Mouse (Mus musculus): ENCODE measurements around the gene Zbtb8os.
"Not testable (repeated sequence)": the region's sequence is repeated elsewhere in the genome, so short reads cannot be mapped to it uniquely, and the experiment has no call there.

The Zbtb8os gene

DNA sequence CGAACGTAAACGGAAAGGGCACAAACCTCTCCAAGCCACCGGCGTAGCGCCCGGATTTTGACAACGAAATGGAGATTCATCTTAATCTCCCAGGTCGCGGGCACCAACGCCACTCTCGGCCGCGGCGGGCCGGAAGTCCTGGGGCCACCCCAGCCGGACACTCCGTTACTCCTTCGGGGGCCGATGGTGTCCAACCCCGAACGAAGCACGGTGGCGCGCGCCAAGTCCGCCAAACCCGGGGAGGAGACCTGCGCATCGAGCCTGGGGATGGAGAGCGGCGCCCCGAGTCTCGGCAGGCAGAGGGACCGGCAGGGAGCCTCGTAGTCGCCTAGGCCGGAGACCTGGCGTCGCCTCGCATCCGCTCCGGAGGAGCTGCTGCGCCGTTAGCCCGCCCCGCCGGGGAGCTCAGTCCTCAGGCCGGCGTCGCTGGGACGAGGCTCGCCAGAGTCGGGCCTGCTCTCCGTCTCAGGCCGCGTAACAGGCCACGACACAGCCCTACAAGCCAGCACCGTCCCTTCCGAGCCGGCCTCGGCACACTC is 749 bp upstream of the Zbtb8os start:
- DNase-seq: no peak

DNA sequence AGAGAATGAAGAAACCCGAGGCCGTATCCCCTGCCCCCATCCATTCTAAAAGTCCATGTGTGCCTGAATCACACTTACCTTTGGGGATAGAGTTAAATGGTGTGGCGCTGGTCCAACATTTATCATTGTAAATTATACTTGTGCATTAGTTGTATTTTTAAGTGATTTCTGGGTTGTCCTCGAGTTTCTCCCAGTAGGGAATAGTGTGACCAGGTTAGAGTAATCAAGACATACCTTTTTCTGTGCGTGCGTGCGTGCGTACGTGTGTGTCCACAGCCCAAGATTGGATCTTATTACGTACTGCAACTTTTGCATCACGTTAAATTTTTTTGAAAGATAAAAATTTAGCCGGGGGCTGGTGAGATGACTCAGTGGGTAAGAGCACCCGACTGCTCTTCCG is 796 bp downstream of the Zbtb8os start:
- DNase-seq: peak; percentile 90

DNA sequence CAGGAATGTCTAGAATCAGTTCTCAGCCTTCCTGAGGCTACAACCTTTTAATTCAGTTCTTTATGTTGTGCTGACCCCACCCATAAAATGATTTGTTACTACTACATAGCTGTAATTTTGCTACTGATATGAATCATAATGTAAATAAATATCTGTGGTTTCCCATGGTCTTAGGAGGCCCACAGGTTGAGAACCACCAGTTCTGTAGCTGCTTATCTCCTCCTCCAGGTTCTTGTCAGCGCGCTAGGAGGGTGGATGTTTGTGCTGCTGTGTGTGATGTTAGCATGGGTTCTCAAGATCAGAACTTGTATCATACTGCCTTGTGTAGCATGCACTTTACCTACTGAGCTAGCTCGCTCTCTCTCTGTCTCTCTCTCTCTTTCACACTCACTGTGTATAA is 4.2 kb downstream of the Zbtb8os start:
- no peak for DNase-seq

DNA sequence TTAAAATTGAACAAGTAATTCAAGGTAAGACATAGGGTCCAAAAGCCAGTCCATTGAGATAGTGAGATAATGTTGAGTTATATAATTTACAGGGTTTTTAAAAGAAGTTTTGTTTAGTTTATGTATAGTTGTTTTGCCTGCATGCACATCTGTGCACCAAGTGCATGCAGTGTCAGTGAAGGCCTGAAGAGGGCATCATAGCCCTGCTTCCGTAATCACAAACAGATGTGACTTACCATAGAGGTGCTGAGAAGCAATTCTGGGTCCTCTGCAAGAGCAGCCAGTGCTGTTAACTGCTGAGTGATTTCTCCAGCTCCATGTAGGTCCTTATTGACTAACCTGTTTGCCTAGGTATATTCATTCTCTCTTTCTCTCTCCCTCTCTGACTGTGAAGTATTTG is 6.4 kb downstream of the Zbtb8os start:
- no peak for DNase-seq

DNA sequence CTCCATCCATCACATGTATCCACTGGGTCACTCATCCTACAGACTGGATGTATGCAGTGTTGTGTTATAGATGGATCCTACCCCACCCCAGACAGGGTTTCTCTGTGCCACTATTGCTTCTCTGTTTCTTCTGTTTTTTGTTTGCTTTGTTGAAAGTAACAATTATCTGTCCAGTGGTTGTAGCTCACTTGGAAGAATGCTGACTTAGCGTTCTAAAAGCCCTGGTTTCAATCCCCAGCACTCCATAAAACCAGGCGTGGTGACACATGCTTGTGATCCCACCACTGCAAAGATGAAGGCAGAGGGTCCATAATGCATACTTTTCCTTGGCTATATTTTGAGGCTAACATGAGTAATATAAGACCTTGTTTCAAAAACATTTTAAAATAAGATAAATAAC is 7.2 kb downstream of the Zbtb8os start:
- no peak for DNase-seq

DNA sequence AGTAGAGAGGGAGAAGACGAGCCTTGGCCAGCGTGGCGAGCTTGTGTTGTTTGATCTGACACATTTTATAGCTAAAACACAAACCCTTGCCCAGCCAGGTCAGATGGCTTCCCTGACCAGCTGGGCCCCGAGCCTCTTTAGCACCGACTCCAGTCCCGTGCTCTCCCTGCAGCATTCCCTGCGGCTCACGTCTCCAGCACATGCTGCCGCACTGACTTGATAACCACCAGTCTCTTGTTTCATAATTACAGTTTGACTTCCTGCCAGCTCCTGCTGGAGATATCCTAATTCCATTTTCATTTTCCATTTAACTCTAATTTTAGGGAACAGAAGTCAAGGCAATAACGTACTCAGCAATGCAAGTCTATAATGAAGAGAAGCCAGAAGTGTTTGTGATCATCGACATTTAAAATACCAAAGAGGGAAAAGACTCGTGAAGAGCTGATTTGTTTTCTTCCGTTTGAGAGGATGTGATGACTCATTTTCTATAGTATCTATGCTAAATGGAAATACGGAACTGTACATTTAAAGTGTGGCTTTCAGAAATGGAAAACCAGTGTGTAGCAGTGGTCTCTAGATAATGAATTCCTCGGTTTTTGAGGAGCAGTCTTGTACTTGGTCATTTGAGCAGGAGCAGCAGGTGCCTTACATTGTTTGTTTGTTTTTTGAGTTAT is 11.1 kb downstream of the Zbtb8os start:
- peak; percentile 95 for DNase-seq

DNA sequence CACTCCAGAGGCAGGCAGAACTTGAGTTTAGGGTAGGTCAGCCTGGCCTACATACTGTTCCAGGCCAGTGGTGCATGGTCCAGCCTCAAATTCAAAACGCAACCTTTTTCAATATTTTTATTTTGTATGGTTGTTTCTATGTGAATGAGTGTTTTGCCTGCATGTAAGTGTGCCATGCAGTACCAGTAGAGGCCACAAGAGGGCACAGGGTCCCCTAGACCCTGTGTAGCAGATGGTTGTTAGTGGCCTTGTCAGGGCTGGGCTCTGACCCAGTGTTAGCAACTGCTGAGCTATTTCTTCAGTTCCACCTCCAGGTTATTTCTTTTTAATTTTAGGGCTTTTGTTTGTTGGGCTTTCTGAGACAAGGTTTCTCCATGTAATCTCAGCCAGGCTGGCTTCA is 15.1 kb downstream of the Zbtb8os start:
- DNase-seq: peak; percentile 93

DNA sequence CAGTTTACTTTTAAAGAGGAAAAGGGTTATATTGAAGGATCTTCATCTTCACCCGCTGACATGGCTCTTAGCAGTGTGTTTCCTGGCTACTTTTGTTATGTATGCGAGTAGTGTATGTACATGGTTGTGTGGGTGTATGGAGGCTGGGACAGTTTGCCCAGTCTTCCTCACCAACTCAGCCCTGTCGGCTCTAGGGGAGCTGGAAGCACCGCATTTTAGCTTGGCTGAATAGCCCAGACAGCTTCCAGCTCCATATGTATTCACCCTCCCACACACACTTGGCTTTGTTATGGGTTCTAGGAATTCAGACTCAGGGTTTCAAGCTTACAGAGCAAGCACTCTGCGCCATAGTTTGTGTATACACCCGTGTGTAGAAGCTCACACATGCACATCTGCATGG is 15.6 kb downstream of the Zbtb8os start:
- no peak for DNase-seq

DNA sequence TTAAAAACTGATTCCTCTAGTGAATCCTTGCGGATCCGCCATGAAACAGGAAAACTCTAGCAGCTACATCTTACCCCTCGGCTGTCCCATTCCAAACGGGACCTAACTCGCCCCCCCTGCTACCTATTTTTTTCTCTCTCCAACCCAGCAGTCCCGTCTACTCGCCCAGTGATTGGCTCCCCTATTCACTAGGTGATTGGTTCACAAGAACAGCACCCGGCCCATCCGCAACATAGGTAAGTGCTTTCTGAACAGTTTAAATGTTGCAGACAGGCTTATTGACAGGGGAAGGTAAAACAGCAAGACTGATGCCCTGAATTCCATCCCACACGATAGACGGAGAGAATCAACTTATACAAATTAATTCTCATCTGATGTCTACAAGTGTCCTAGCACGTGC is 17.7 kb downstream of the Zbtb8os start:
- no peak for DNase-seq

DNA sequence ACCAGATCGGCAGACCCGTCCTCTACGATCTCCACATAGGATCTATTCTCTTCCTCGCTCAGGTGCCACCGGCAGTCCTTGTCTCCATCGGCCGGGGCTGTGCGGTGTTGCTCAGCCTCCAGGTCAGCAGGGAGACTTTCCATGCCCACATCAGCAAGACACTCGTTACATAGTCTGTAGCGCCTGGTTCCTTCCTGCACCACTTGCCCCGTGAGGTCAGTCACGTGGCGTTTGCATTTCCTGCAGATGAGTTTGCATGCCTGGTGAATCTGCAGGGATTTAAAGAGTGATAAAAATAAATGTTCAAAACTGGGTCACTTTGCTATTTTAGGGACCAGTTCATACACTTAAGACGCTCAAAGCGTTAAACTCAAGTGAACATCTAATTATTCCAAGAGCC is 18.7 kb downstream of the Zbtb8os start:
- DNase-seq: peak; percentile 93

DNA sequence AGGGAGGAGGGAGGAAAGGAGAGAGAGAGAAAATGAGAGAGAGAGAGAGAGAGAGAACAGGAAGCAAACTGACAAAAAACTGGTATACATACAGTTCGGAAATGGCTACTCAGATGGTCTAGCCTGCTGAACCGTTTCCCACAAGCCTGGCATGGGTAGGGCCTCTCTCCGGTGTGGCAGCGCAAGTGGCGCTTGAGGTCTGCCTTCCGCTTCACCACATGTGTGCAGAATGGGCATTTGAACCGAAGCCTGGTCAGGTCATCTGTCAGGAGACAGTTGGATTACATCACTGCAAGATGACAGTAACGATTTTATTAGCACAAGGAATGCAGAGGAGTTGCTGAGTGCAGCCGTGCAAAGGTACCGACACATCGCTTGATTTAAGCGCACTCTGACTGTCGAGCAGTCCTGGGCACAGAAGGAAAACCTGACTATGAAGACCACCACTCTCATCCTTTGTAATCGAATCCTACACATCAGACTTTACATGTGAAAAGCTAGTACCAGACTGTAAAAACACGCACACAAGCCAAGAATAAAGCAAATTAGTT is 22.2 kb downstream of the Zbtb8os start:
- no peak for DNase-seq

DNA sequence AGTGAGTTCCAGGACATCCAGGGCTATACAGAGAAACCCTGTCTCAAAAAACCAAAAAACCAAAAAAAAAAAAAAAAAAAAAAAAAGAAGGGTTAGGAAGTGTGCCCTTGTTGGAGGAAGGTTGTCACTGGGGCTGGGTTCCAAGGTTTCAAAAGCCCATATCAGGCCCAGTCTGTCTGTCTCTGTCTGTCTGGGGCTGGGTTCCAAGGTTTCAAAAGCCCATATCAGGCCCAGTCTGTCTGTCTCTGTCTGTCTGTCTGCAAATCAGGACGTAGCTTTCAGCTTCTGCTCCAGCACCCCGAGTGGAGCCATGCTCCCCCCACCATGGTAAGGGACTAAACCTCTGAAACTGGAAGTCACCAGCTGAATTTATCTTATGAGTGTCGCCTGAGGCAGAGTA is 26.7 kb downstream of the Zbtb8os start:
- DNase-seq: not testable (repeated sequence)

DNA sequence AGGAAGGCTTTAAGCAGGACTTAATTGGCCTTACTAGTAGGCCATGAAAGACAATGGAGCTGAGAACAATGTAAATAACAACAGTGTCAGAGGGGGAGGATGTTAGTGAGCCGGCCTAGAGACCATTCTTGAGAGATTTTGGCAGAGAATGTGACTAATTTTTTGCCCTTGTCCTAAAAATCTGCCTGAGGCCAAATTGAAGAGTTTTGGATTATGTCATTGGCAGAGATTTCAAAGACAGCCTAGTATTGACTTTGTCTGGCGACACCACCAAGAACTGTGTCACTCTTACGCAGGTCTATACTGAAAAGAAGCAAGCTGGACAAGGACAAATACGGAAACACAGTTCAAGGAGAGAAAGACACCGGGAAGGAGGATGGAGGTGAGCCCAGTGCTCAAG is 27.3 kb downstream of the Zbtb8os start:
- DNase-seq: no peak

DNA sequence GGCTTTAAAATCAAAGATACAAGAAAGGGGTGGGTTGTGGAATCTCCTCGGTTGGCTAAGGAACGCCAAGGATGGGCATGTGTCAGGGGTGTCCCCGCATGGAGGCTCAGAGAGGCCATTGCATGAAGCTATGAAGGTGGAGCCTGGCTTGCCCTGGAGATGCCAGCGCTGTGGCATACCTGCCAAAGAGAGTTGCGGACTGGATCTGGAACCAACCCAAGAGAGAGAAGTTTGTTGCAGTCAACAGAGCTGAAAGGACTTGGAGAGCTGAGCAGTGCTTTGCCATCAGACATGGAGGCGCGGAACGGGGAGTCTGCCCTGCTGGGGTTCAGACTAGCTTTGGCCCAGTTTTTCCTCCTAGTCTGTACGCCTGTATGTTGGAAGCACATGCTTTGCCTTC is 28.0 kb downstream of the Zbtb8os start:
- DNase-seq: no peak

DNA sequence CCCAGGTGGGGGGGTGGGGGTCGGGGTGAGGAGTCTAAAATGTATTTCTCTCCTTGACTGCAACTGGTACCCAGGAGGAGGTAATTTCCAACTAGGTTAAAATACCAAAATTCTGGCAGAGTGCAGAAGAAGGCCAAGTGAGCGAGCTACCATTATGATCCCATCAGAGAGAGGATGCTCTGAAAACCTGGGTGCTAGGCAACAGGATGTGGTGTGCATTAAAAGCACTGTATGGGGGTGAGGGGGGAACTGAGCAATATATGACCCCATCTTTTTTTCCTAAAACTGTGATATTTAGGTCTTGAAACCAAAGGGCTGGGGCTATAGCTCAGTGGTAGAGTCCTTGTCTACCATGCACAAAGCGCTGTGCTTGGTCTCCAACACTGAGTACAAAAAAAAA is 28.9 kb downstream of the Zbtb8os start:
- no peak for DNase-seq

DNA sequence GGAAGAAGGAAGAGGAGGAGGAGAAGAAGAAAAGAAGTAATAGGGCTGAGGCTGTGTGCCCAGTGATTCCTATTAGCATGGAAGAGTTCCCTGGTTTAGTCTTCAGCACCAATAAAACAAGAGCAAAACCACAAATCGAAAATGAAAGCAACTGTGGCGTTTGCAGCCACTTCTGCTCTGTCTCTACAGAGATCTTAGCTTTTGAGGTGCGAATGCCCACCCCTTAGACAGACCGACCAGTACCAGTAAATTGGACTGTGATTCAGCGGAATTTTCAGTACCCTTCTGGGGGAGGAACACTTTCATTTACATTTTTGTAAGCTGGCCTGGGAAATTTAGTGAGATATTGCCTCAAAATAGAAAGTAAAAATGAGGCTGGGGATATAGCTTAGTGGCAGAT is 29.7 kb downstream of the Zbtb8os start:
- no peak for DNase-seq

DNA sequence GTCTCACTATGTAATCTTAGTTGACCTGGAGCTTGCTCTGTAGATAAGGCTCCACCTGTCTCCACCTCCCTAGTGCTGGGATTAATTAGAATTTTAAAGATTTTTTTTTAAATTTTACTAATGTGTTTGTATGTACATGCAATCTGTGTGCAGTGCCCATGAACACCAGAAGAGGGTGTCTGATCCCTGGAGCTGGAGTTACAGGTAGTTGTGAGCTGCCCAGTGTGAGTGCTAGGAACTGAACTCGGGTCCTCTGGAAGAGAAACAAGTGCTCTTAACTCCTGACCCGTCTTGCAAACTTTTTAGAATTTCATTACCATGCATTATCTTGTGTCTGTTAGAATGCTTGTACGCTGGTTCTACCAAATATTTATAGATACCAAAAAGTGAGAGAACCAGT is 35.9 kb downstream of the Zbtb8os start:
- DNase-seq: no peak

DNA sequence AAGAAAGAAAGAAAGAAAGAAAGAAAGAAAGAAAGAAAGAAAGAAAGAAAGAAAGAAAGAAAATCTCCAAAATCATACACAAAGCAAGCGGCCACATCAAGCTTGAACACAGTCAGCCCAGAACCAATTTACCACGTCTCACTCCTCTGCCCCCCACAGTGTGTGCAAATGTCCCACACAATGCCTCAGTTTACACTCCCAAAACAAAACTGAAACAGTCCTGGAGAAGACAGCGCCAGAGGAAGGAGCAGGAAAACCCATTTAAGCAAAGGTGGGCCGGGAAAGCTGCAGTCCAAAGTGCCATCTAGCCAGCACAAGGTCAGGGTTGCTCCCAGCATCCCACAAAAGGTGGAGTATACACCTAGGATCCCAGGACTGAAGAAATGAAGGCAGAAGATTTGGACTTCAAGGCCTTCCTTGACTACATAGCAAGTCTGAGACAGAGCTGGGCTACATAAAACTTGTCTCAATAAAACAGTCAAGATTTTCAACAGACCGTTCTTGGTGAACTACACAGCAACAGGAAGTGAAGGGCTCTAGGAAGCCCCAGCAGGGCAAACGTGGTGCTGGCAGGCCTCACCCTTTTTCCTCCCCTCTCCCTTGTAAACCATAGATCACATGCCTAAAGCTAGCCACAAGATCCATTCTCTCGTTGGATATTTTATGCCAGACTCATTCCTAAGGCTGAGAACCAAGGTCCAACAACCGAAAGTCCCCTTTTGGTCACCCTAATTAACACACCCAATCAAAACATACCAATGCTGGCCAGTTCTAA is 37.9 kb downstream of the Zbtb8os start:
- DNase-seq: no peak

DNA sequence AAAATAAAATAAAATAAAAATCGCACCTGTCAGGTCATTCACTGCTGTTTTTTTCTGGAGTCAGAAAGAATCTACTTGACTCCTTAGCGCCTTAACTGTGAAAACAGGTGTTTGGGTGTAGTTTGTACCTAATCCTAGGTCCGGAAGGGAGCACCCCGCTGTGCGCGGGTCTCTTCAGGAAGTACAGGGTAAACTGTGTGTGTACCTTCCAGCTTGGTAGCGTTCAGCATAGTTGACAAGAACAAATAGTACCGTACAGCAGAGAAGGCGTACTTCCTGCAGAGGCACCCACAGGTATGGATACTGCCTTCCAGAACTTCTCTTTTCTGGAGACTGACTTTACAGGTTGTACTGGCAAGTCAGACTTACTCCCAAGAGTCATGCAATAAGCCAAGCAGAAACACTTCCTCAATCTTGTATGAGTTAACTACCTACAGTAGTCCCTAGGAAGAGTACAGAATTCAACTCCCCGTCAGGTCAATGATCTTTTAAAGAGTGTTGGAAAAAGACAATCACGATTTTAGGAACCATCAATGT is 38.8 kb downstream of the Zbtb8os start:
- DNase-seq: no peak

DNA sequence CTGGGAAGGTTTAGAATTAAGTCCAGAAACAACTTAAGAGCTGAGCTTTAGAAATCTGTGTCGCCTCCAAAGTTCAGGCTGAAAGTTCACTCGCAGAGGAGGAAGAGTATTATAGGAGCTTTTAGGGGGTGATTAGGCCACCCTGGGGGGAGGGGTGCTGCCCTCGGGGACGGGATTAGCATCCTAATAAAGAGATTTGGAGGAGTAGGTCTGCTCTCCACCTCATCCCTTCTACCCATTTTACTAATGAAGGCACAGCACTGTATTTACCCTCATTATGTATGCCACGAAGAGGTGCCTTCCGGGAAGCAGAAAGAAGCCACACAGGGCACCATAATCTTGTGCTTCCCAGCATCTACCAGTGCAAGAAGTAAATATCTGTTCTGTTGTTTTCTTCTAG is 39.5 kb downstream of the Zbtb8os start:
- no peak for DNase-seq

DNA sequence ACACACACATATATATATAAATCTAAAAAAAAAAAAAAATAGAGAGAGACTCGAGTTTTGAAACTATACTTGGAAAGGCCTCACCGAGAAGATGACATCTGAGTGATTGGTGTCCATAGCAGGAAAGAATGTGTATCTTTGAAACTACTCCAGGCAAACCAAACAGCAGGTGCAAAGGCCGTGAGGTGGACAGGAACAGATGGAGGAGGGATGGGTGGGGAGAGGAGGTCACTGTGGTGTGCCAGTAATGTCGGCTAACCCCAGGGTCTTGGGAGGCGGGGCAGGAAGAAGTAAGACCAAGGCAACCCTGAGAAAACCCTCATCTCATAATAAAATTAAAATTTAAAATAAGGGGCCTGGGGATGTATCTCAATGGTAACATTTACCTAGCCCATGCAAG is 40.3 kb downstream of the Zbtb8os start:
- no peak for DNase-seq

DNA sequence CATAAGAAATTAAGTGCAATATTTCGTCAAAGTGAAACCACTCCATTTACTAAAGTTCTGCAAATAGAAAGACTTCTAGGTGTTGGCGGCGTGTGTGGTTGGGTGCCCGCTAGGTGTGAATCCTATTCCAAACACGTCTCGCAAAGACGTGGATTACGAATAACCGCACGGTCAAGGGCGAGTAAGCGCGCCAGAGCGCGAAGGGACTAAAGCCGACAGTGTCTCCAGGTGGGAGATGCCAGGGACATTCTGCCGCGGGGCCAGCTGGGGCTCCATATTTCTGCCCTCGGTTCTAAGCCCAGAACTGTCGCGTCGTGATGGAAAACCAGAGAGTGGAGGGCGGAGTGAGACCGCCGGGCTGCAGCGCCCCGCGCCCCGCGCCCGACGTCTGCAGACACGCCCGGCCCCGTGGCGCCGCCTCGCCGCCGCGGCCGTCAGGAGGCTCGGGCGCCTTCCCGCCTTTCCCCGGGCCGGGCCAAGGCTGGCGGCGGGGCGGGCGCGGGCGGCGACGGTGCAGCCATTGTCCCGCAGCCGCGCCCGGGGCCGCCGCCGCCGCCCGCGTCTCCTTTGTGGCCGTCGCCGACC is 41.6 kb downstream of the Zbtb8os start:
- DNase-seq: peak; percentile 95

DNA sequence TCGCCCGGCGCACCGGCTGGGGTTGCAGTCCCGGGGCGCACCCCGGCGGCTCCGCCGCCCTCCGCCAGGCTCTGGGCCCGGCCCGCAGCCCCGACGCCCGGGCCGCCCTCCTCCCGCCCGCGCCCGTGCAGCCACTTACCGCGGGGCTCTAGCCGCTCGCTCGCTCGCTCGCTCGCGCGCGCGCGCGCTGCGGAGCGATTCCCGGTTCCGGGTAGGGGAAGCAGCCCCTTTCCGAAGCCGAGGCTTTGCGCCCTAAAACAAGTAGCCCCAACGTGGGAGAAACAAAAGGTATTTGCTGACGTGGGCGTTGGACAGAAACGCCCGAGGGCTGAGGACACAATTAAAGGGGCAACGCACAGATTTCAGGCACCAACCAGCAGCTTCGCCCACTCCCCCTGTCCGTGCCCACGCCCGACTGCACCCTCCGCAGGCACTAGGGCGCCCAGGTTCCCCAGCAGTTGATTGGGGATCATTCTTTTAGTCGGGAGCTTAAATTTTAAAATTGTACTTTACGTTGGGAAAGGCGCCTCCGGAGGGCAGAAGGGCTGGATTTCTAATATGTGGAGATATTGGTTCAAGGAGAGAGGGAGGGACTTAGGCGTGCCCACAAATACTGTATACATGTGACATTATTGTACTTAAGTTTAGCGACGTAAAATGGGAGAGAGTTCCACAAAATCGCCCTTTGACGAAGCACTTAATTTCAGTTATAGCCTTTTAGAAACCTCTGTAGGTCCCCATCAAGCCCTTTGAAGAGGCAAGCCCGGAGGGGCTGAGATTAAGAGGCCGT is 42.3 kb downstream of the Zbtb8os start, which contains the start of gene Zbtb8a:
Zbtb8a (minus strand) TSS at position 516 of the 790 bp plus-strand sequence.
- DNase-seq: peak; percentile 95

All from heart, adult 11 months (tissue).